Mouse (Mus musculus) heart, adult 11 months (tissue): Measurements from ENCODE around the gene Nudt4.

Experiments used
- DNase-seq: peaks from one replicate; pipeline ENCODE4 v3.0.0; 2022

Nudt4 gene

GRCm38 (mm10) chr10:95563851-95564845 lies at the start of gene Nudt4:
Gene Nudt4, minus strand, starts transcription at chr10:95564146.
- peak; percentile 99 for DNase-seq

DNA sequence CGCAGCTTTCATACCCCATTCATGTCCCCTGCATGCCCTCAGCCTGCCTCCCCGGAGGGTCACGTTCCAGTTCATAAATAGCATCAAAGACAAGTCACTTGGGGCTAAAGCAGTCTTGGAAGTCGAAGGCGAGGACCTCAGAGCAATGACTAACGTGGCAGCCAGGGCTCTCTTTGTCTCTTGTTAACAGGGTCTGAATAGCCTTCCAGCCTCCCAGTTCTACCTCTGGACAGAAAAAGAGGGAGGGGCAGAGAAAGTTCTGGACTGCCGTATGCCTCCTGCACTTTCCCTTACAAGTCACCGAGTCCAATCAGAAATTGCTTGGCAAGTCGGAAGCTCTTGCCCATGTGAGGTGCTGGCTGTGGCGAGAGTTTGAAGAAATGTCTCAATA lies 47.4 kb upstream of the Nudt4 start:
- peak; percentile 92 for DNase-seq

DNA sequence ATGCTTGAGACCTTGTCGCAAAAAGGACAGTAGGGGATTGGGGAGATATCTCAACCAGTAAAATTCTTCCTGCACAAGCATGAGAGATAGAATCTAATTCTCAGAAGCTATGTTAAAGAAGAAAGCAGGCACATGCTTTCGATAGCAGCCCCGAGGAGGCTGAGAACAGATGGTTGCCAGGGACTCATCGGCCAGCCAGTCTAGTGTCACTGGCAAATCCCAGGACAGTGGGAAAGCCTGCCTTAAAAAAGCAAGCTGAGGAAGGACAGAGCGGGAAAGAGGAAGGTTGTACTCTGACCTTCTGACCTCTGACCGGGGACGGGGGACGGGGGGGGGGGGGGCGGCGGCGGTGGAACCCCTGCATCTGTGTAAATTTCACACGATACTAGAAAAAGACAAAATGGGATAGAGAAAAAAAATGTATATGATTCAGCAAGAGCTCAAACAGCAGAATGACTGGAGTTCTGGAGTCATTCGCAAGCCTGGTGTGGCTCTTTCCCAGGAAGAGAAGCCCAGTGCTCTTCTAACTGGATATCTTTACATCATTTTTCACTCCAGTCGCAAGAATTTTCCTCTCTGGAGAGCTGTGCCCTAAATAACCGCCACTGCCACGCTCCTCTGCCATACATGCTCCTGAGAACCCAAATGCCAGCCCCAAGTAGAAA lies 46.9 kb upstream of the Nudt4 start:
- DNase-seq: no peak

DNA sequence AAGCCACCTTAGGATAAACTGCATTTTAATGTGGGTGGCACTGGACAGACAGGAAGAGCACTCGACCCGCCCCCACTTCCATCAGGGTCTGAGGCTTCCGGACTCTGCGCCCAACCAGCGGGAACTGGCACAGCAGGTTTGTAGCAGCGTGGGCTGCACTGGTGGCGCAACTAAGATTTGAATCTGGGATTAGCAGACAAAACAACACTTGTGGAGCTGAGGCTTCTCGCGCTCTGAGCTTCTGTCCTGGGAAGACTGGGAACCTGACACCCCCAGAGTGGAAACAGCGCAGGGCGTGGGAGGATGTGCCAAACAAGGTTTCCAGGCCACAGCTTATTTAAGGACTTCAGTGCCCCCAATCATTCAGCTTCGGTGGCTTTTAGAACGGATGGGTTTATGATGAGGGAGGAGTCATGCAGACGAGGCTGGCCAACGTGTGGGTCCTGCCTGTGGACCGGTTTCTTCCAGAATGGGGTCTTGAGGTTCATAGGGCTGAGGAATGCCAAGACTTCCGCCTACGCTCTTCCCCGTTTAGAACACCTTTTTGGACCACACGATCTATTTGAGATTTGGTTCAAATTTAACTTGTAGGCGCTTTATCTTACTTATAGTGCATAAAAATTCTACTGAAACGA lies 41.1 kb upstream of the Nudt4 start:
- DNase-seq: no peak

- no peak for DNase-seq
These were observed 36.6 kb upstream of the Nudt4 start for GRCm38 (mm10) chr10:95600527-95600926.

DNA sequence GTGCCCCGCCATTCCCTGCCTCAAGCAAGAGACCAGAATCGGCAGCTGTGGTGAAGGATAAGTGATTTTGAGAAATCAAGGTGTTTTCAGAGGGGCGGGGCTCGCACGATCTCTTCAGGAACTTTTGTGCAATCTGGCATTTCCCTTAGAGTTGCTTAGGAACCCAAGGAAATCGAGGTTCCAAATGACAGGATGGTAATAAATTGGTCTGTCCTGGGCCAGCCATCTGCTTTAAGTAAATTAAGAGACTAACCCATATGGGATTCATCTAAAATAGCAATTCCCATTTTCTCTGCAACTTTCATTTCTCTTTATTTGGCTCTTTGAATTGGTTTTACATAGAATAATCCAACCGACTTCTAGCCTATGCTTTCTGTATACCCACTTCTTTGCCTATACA lies 35.8 kb upstream of the Nudt4 start:
- no peak for DNase-seq

DNA sequence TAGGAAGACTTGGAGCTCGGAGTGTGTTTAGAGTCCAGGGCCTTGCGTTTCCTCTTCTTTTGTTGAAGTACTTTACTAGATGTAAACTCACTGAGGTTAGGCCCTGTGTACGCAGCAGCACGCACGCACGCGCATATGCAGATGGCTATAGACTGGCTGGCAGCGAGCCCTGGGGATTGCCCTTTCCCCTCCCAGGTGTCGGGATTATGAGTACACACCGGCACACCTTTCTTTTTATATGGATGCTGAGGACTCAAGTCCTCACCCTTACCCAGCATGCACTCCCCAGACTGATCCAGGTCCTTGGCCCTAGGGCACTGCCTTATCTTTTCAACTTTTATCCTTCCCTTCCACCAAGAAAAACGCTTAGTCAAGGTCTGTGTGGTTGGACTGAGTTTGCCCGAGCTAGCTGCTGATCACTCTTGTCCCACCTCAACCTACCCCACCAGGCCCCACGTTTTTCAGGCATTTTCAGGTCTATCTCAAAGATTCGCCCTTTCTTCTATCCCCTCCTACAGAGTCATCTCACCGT lies 34.2 kb upstream of the Nudt4 start:
- DNase-seq: no peak

- no peak for DNase-seq
These were observed 32.1 kb upstream of the Nudt4 start for GRCm38 (mm10) chr10:95595852-95596639.

DNA sequence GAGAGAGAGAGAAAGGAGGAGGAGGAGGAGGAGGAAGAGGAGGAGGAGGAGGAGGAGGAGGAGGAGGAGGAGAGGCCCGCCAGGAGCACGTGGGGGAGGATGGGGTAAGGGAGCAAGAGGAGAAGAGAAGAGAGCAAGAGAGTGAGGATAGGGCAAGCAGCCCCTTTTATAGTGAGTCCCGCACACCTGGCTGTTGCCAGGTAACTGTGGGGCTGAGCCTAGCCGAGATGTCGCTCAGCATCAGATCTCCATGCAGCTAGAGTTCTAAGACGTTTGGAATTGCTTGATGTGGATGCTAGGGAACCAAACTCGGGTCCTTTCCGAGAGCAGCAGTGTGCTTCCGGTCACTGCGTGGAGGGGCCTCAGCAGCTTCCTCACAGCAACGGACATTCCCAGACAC lies 30.5 kb upstream of the Nudt4 start:
- DNase-seq: no peak

GRCm38 (mm10) chr10:95591257-95591656 lies 27.3 kb upstream of the Nudt4 start:
- DNase-seq: no peak

- no peak for DNase-seq
These were observed 26.2 kb upstream of the Nudt4 start for GRCm38 (mm10) chr10:95590196-95590595.

DNA sequence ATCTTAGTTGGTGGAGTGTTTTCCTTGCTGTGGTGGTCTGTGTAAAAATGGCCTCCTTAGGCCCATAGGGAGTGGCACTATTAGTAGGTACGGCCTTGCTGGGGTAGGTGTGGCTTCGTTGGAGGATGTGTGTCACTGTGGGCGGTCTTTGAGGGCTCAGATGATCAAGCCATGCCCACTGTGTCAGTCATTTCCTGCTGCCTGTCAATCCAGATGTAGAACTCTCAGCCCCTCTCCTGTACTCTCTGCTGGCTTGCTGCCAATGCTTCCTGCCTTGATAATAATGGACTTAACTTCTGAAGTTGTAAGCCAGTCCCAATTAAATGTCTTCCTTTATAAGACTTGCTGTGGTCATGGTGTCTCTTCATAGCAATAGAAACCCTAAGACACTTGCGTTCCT lies 25.2 kb upstream of the Nudt4 start:
- no peak for DNase-seq

DNA sequence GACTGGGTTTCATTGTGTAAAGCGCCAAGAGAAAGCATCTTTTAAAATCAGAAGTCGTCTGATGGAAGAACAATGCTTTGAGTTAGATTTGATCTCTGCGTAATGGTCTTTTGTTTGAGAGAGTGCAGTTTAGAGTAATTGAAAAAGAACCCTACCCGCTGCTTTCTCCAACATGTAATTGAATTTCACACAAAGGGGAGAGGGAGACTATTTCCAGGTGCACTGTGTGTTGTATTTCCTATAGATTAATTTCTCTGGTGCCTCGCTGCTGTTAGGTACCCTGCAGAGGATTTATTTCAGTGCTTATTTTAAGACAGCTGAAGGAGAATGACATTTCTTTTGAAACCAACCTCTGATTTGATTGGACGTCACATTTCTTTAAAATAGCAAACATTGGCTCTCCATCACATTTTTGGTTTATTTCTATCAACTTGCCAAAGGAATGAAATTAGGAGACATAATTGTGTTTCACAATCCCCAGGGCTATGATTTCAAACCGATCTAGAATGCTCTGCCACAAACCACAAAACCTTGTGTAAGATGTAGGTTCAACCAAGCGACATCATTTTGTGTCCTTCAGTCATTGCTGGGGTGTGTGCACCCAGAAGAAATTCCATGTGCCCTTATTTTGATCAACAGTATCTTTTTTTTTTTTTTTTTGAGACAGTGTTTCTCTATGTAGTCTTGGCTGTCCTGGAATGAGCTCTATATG lies 23.7 kb upstream of the Nudt4 start:
- DNase-seq: no peak

DNA sequence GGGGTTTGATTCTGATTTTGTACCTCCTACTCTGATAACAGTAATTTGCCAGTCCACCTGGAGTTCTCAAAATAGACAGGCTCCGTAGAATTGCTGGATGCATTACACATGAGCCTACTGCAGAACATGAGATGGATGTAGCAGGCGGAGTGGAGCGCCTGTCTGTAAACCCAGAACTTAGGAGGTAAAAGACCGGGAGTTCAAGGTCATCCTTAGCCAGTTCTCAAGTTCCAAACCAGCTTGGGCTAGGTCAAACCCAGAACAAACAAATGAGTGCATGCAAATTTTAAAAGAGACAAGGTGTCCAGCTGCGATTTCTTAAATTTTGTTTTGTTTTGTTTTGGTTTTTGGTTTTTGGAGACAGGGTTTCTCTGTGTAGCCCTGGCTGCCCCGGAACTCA lies 21.6 kb upstream of the Nudt4 start:
- DNase-seq: no peak

DNA sequence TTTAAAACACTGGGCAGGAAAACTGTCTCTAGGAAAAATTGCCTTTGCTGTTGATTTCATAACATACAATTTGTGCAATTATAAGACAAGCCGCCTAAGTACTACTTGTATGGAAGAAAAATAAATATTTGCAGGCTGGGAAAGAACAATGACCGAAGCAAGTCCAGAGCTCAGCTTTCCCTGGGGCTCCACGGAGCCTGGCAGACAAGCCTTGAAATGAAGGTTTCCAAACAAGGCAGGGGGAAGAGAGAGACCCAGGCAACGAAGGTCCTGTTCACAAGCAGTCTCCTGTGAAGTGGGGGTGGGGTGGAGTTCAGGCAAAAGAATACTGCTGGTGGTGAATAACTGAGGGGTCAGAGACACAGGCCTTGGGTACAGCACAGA lies 13.6 kb upstream of the Nudt4 start:
- DNase-seq: no peak

- peak; percentile 85 for DNase-seq
These were observed 13.1 kb upstream of the Nudt4 start for GRCm38 (mm10) chr10:95576876-95577566.

GRCm38 (mm10) chr10:95575839-95576380 lies 12.0 kb upstream of the Nudt4 start:
- DNase-seq: peak; percentile 83

GRCm38 (mm10) chr10:95574994-95575393 lies 11.0 kb upstream of the Nudt4 start:
- DNase-seq: peak; percentile 62

DNA sequence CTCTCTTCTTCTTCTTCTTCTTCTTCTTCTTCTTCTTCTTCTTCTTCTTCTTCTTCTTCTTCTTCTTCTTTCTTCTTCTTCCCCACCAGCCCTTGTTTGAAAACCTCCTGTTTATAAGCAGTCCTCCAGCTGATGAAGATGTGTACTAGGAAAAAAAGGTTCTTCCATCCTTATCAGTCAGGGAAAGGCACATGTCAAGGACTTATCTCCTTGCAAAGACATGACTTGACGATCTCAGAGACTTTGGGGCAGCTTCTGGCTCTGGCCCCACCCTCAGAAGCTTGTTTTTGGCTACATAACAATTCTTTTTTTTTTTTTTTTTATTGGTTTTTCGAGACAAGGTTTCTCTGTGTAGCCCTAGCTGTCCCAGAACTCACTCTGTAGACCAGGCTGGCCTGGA lies 5.5 kb upstream of the Nudt4 start:
- DNase-seq: no peak

DNA sequence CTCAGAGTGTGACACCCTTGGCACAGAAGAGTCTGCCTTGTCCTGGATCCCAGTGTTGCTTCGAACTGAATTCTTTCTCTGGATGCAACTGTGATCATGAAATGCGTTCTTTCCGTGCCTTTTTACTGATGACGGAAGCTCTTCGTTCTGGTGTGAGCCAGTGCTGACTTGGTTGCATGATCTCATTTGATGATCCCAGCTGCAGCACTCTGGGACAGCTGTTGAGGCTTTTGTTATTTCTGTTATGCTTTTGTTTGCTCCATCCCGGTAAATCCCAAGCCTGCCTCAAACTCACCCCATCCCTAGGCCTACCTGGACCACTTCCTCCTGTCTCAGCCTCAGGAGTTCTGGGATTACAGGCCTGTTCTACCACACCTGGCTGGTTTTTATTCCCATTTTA lies 4.1 kb upstream of the Nudt4 start:
- DNase-seq: peak; percentile 77

DNA sequence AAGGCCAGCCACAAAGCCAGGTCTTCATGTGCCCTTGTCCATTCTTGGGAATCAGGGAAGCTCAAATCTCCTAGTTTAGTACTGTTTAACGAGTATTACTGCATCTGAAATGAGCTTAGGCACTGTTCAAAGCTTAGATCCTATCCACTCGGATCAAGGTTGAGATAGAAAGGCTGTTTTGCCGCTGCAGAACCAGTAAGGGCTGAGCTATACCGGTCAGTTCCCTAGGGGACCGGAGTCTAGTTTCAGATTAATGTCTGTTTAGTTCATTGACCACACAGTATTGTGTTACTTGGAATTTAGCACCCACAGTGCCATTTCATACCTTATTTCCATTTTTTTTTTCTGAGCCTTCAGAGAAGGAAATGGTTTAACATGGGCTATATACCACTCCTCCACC lies 3.6 kb upstream of the Nudt4 start:
- DNase-seq: peak; percentile 34
